Mouse (Mus musculus): ENCODE data around the gene Ergic1.

GRCm38 (mm10) chr17:26537722-26538471 is 23.4 kb upstream of the Ergic1 start:
- TF ChIP-seq GATA1 (IDR thresholded peaks at IDR 0.05; ENCODE audit: borderline replicate concordance, low read length) (no peak), FLI1 (IDR thresholded peaks at IDR 0.05; ENCODE audit: low read length) (no peak)
